Mouse (Mus musculus) layer of hippocampus, postnatal 36 days (tissue): ENCODE data around the gene Zscan2. TPM values are rescaled to one million over a fixed set of nuclear protein-coding genes. Genes with fewer than 3 reads are reported as not detected.
A peak's percentile ranks its signal among the peaks of the same experiment; 100 is the strongest.

Source experiments
- DNase-seq, 2 experiments: peaks; one replicate each; pipeline ENCODE4 v3.0.0; 2022
- total RNA-seq, 2 experiments: library from RNA; stranded (reverse); gene quantifications; 2 replicates each; pipeline ENCODE4 v1.2.3; 2021

Zscan2 gene
- total RNA-seq, 2 experiments from 2014 or later = 12.9 to 13.2 TPM

- no peak for DNase-seq
These were observed 16.6 kb upstream of the Zscan2 start for GRCm38 (mm10) chr7:80843910-80844640.

- DNase-seq = no peak
These were observed 16.0 kb upstream of the Zscan2 start for GRCm38 (mm10) chr7:80844691-80845090.

GRCm38 (mm10) chr7:80845621-80846279, 15.0 kb upstream of the Zscan2 start:
- DNase-seq = no peak

GRCm38 (mm10) chr7:80846280-80846678, 14.4 kb upstream of the Zscan2 start:
- DNase-seq = no peak

- no peak for DNase-seq
These were observed 14.0 kb upstream of the Zscan2 start for GRCm38 (mm10) chr7:80846709-80847108.

GRCm38 (mm10) chr7:80849267-80849666, 11.5 kb upstream of the Zscan2 start:
- no peak for DNase-seq

GRCm38 (mm10) chr7:80849710-80850109, 11.0 kb upstream of the Zscan2 start:
- no peak for DNase-seq

- DNase-seq = no peak
These were observed 10.2 kb upstream of the Zscan2 start for GRCm38 (mm10) chr7:80850520-80850919.

- no peak for DNase-seq
These were observed 7.5 kb upstream of the Zscan2 start for GRCm38 (mm10) chr7:80853218-80853617.

- peak; percentile 29 to 40 for DNase-seq
These were observed 5.4 kb upstream of the Zscan2 start for GRCm38 (mm10) chr7:80855316-80855715.

GRCm38 (mm10) chr7:80857181-80857580, 3.5 kb upstream of the Zscan2 start:
- peak; percentile 66 to 70 for DNase-seq

GRCm38 (mm10) chr7:80860227-80860626, 493 bp upstream of the Zscan2 start:
- no peak for DNase-seq

GRCm38 (mm10) chr7:80862475-80862874, 1.8 kb downstream of the Zscan2 start:
- DNase-seq = no peak

GRCm38 (mm10) chr7:80863520-80863919, 2.8 kb downstream of the Zscan2 start:
- no peak for DNase-seq

- DNase-seq = no peak
These were observed 3.4 kb downstream of the Zscan2 start for GRCm38 (mm10) chr7:80864151-80864550.

GRCm38 (mm10) chr7:80864831-80865230, 4.1 kb downstream of the Zscan2 start:
- DNase-seq = no peak

GRCm38 (mm10) chr7:80865521-80865920, 4.8 kb downstream of the Zscan2 start:
- DNase-seq = no peak

- no peak for DNase-seq
These were observed 5.9 kb downstream of the Zscan2 start for GRCm38 (mm10) chr7:80866514-80867147.

GRCm38 (mm10) chr7:80868686-80869085, 8.0 kb downstream of the Zscan2 start:
- DNase-seq = no peak

- no peak for DNase-seq
These were observed 12.3 kb downstream of the Zscan2 start for GRCm38 (mm10) chr7:80873038-80873437.

- DNase-seq = no peak
These were observed 12.9 kb downstream of the Zscan2 start for GRCm38 (mm10) chr7:80873631-80874030.

GRCm38 (mm10) chr7:80875727-80876126, 15.0 kb downstream of the Zscan2 start:
- no peak for DNase-seq

GRCm38 (mm10) chr7:80882830-80883505, 22.2 kb downstream of the Zscan2 start:
- peak; percentile 58 to 59 for DNase-seq
